Mouse (Mus musculus): Measurements from ENCODE around the gene Abca2. TPM values are rescaled to one million over a fixed set of nuclear protein-coding genes. Genes with fewer than 3 reads are reported as not detected.
A peak's percentile ranks its signal among the peaks of the same experiment; 100 is the strongest.
"Not testable (repeated sequence)": the region's sequence is repeated elsewhere in the genome, so short reads cannot be mapped to it uniquely, and the experiment has no call there.

The Abca2 gene
- polyA plus RNA-seq, 1 experiment from 2014 or later, result 4.4 TPM

- Histone ChIP-seq H3K4me1 (peaks cover 7% of the 10 kb centered on the region), H3K27ac (no peak overlapping the region)
- WGBS, result 2% methylated on average over 54 of the region's 54 CpGs
Observed at GRCm38 (mm10) chr2:25402972-25403601, 25.4 kb upstream of the Abca2 start.

GRCm38 (mm10) chr2:25403994-25404393 lies 24.5 kb upstream of the Abca2 start:
- Histone ChIP-seq H3K4me3 (no peak overlapping the region), H3K27ac (no peak overlapping the region), H3K27me3 (ENCODE audit: low read depth, poor library complexity, severe bottlenecking) (peaks cover 83% of the 10 kb centered on the region), H3K4me1 (peaks cover 7% of the 10 kb centered on the region), H3K36me3 (no peaks in the 10 kb centered on the region), H3K9me3 (replicated peaks) (no peaks in the 10 kb centered on the region)
- DNase-seq (ENCODE audit: low spot score), result no peak
- 83% methylated on average over 4 of the region's 4 CpGs for WGBS

More at GRCm38 (mm10) chr2:25402972-25403601, 25.4 kb upstream of the Abca2 start:
- peak; percentile 44 for DNase-seq (ENCODE audit: low spot score)
- Histone ChIP-seq H3K27me3 (ENCODE audit: low read depth, poor library complexity, severe bottlenecking) (peaks cover 86% of the 10 kb centered on the region), H3K9me3 (replicated peaks) (no peaks in the 10 kb centered on the region), H3K4me3 (peak overlapping the region; percentile 58), H3K36me3 (no peaks in the 10 kb centered on the region)

GRCm38 (mm10) chr2:25408908-25409307 lies 19.6 kb upstream of the Abca2 start:
- H3K4me3 ChIP-seq, result no peak overlapping the region
- no peak for DNase-seq (ENCODE audit: low spot score)
- peaks cover 36% of the 10 kb centered on the region for H3K27me3 ChIP-seq (ENCODE audit: low read depth, poor library complexity, severe bottlenecking)
- no peak overlapping the region for H3K27ac ChIP-seq
- 82% methylated on average over 10 of the region's 10 CpGs for WGBS
- no peaks in the 10 kb centered on the region for H3K4me1 ChIP-seq
- H3K9me3 ChIP-seq (replicated peaks), result no peaks in the 10 kb centered on the region
- H3K36me3 ChIP-seq, result no peaks in the 10 kb centered on the region

GRCm38 (mm10) chr2:25413436-25413835 lies 15.1 kb upstream of the Abca2 start:
- not testable (repeated sequence) for H3K4me3 ChIP-seq; H3K36me3 ChIP-seq; H3K27me3 ChIP-seq (ENCODE audit: low read depth, poor library complexity, severe bottlenecking); DNase-seq (ENCODE audit: low spot score); H3K27ac ChIP-seq; H3K4me1 ChIP-seq; H3K9me3 ChIP-seq (replicated peaks)

- Histone ChIP-seq H3K27ac (no peak overlapping the region), H3K4me1 (no peaks in the 10 kb centered on the region), H3K27me3 (ENCODE audit: low read depth, poor library complexity, severe bottlenecking) (peaks cover 9% of the 10 kb centered on the region), H3K4me3 (no peak overlapping the region), H3K9me3 (replicated peaks) (no peaks in the 10 kb centered on the region), H3K36me3 (no peaks in the 10 kb centered on the region)
- no peak for DNase-seq (ENCODE audit: low spot score)
- 39% methylated on average over 3 of the region's 3 CpGs for WGBS
Observed at GRCm38 (mm10) chr2:25417426-25417825, 11.1 kb upstream of the Abca2 start.

GRCm38 (mm10) chr2:25421896-25422295 lies 6.6 kb upstream of the Abca2 start:
- Histone ChIP-seq H3K4me3 (no peak overlapping the region), H3K36me3 (no peaks in the 10 kb centered on the region), H3K4me1 (no peaks in the 10 kb centered on the region), H3K9me3 (replicated peaks) (no peaks in the 10 kb centered on the region), H3K27ac (no peak overlapping the region), H3K27me3 (ENCODE audit: low read depth, poor library complexity, severe bottlenecking) (peaks cover 53% of the 10 kb centered on the region)
- peak; percentile 71 for DNase-seq (ENCODE audit: low spot score)
- WGBS, result 24% methylated on average over 3 of the region's 3 CpGs

GRCm38 (mm10) chr2:25422587-25423410 lies 5.7 kb upstream of the Abca2 start, which contains the start of gene Fut7:
Fut7 (plus strand) TSS chr2:25423267.
- 69% methylated on average over 17 of the region's 17 CpGs for whole genome bisulfite sequencing
- peaks cover 54% of the 10 kb centered on the region for H3K27me3 ChIP-seq (ENCODE audit: low read depth, poor library complexity, severe bottlenecking)

GRCm38 (mm10) chr2:25423626-25424025 lies 4.9 kb upstream of the Abca2 start:
- DNase-seq (ENCODE audit: low spot score), result no peak
- Histone ChIP-seq H3K4me1 (peaks cover 6% of the 10 kb centered on the region; the same call in 1 of the 2 replicates), H3K27ac (no peak overlapping the region), H3K9me3 (replicated peaks) (no peaks in the 10 kb centered on the region), H3K36me3 (no peaks in the 10 kb centered on the region), H3K4me3 (no peak overlapping the region), H3K27me3 (ENCODE audit: low read depth, poor library complexity, severe bottlenecking) (peaks cover 54% of the 10 kb centered on the region)
- 79% methylated on average over 1 of the region's 1 CpGs for WGBS

More at GRCm38 (mm10) chr2:25422587-25423410, 5.7 kb upstream of the Abca2 start, which contains the start of gene Fut7:
- H3K9me3 ChIP-seq (replicated peaks), result no peaks in the 10 kb centered on the region
- no peaks in the 10 kb centered on the region for H3K4me1 ChIP-seq
- H3K36me3 ChIP-seq, result no peaks in the 10 kb centered on the region
- no peak within 1 kb of the TSS for H3K4me3 ChIP-seq
- DNase-seq (ENCODE audit: low spot score), result no peak
- no peak within 1 kb of the TSS for H3K27ac ChIP-seq

- no peak for DNase-seq (ENCODE audit: low spot score)
- Histone ChIP-seq H3K27ac (no peak overlapping the region), H3K27me3 (ENCODE audit: low read depth, poor library complexity, severe bottlenecking) (peaks cover 71% of the 10 kb centered on the region), H3K9me3 (replicated peaks) (no peaks in the 10 kb centered on the region), H3K4me1 (peaks cover 14% of the 10 kb centered on the region), H3K36me3 (no peaks in the 10 kb centered on the region), H3K4me3 (no peak overlapping the region)
- 49% methylated on average over 27 of the region's 27 CpGs for WGBS
Observed at GRCm38 (mm10) chr2:25425481-25425880, 3.0 kb upstream of the Abca2 start.

GRCm38 (mm10) chr2:25426721-25427191 lies 1.7 kb upstream of the Abca2 start:
- no peaks in the 10 kb centered on the region for H3K36me3 ChIP-seq
- WGBS, result 37% methylated on average over 5 of the region's 5 CpGs
- H3K27ac ChIP-seq, result no peak overlapping the region
- DNase-seq (ENCODE audit: low spot score), result peak; percentile 82
- H3K4me3 ChIP-seq, result no peak overlapping the region
- H3K27me3 ChIP-seq (ENCODE audit: low read depth, poor library complexity, severe bottlenecking), result peaks cover 82% of the 10 kb centered on the region
- no peaks in the 10 kb centered on the region for H3K9me3 ChIP-seq (replicated peaks)
- H3K4me1 ChIP-seq, result peaks cover 15% of the 10 kb centered on the region

- Histone ChIP-seq H3K36me3 (no peaks in the 10 kb centered on the region), H3K4me3 (no peak overlapping the region), H3K27me3 (ENCODE audit: low read depth, poor library complexity, severe bottlenecking) (peaks cover 79% of the 10 kb centered on the region), H3K4me1 (peaks cover 20% of the 10 kb centered on the region), H3K27ac (no peak overlapping the region), H3K9me3 (replicated peaks) (no peaks in the 10 kb centered on the region)
- 88% methylated on average over 5 of the region's 5 CpGs for WGBS
- no peak for DNase-seq (ENCODE audit: low spot score)
Observed at GRCm38 (mm10) chr2:25427256-25427655, 1.2 kb upstream of the Abca2 start.

GRCm38 (mm10) chr2:25429435-25430180 lies 1.1 kb downstream of the Abca2 start:
- peaks cover 66% of the 10 kb centered on the region for H3K27me3 ChIP-seq (ENCODE audit: low read depth, poor library complexity, severe bottlenecking)
- 82% methylated on average over 5 of the region's 5 CpGs for WGBS
- no peaks in the 10 kb centered on the region for H3K36me3 ChIP-seq
- peak overlapping the region; percentile 77 for H3K4me3 ChIP-seq
- no peak for DNase-seq (ENCODE audit: low spot score)
- no peaks in the 10 kb centered on the region for H3K9me3 ChIP-seq (replicated peaks)
- peaks cover 31% of the 10 kb centered on the region for H3K4me1 ChIP-seq
- no peak overlapping the region for H3K27ac ChIP-seq
